Mouse (Mus musculus) ovary, postnatal 10 days (tissue): Measurements from ENCODE around the gene Gm13941.

ENCODE experiments used
- DNase-seq: peaks from one replicate; pipeline ENCODE4 v3.0.0; 2022; ENCODE audit warnings: low spot score

Gene Gm13941

DNA sequence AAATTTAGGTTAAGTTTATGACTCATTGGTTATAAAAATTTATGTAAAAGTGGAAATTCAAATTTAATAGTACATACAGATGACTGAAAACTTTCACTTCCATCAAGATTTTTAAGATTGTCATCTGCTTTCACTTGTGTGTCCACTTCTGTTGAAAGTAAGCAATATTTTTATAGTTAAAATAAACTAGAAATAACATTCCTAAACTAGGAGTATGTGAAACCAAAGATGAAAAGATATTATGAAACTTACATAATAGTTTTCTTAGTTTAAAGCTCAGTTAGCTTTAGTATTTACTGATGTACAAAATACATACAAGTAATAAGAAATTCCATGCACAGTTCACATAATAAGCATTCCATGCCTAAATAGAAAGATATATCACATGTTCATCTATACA is at the start of gene Gm13941:
Gene Gm13941, minus strand, starts transcription at position 101 of the 400 bp plus-strand sequence.
- no peak for DNase-seq

DNA sequence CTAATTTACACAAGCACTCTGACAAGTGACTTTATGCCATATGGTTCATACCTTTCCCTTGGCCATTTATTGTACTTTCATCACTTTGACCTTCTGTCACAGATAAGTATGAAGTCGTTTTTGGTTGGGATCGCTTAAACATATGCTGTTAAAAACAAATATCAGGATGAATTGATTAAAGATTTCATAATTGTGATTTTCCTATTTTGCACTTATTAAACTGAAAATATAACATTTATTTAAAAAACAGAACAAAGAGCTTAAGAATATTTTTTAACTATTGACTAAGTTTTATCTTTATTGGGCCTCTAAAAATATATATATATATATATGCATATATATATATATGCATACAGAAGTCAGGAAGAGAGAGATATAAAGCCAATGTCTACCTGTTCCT is 47.1 kb upstream of the Gm13941 start, which contains the start of gene Gm15130:
Gene Gm15130, minus strand, starts transcription at position 101 of the 400 bp plus-strand sequence.
- DNase-seq = no peak

DNA sequence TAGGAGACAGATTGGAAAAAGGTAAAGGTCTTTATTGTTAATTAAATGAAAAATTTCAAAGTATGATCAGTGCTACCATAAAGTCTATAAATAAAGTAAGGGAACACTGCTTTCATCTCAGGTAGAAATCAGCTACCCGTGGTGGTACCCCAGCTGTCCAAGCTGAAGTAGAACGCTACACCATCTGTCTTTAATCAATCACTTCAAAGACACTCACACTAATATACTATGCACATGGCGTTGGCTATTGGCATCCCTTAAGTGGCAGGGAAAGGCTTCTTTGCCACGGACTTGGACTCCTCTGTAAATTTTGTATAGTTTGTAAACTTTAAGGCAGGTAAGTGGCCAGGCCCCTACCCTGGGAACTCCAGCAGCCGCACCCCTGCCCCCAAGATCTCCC is 30.0 kb upstream of the Gm13941 start:
- DNase-seq = no peak

DNA sequence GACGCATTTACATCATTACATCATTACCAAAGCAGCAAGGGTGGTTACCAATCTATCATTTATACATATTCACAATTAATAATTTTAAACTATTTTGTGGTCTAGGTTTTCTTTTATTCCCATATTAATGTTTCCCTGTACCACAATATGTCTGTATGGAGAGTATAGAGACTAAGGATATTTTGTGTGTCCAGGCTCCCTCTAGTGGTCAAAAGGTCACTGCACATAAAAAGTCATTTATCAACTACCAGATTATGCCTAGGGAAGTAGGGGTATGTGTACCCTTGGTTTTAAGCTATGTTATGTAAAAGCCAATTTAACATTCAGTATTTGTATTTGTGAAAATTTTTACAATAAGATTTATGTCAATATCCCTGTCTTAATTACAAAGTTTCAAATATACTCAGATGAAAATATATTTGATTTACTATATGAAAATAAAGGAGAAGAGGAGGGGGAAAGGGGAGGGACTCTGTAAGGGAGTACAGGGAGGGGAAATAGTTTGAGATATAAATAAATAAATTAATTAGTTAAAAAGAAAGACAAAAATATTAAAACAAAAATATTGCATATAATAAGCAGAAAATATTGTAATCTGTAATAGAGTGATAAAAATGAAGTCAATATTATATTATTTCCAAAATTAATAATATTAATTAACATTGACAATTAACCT is 47.1 kb downstream of the Gm13941 start:
- DNase-seq = no peak
